27 mouse cellular contexts compared by ENCODE assay signal in genomic region chr9:31117488-31117887, GRCm38 (mm10). TPM values are rescaled to one million over a fixed set of nuclear protein-coding genes. Genes with fewer than 3 reads are reported as not detected.
DNase-seq lines count a peak whose midpoint lies in the region; ATAC-seq and TF ChIP-seq lines count a peak whose summit lies in the region.
"Had no signal": no experiment of that assay in that cellular context is flagged by ENCODE, and none has a peak within 500 bp of the region (broad histone marks: within the 10 kb centered on the region; RNA-seq: fewer than 3 reads in every experiment).

No protein-coding gene starts in this region.

- H3K4me2 ChIP-seq in embryonic facial prominence, embryonic 14.5 days (ENCODE audit: low read depth, low read length): no peak overlapping the region
- no peak overlapping the region for H3K4me2 ChIP-seq in liver, embryonic 12.5 days
- H3K4me2 ChIP-seq: forebrain, embryonic 15.5 days; heart, embryonic 12.5 days; hindbrain, embryonic 13.5 days; limb, embryonic 13.5 days; liver, embryonic 11.5 days; midbrain, embryonic 11.5 days had no signal

- H3K9me3 ChIP-seq in embryonic facial prominence, embryonic 14.5 days (ENCODE audit: control insufficient read depth, low read length): no peaks in the 10 kb centered on the region
- H3K9me3 ChIP-seq in liver, embryonic 12.5 days (replicated peaks): no peaks in the 10 kb centered on the region
- H3K9me3 ChIP-seq: forebrain, embryonic 15.5 days; G1E; heart, embryonic 12.5 days; hindbrain, embryonic 13.5 days; limb, embryonic 13.5 days had no signal

- no peak for TF ChIP-seq CTCF in Patski (IDR thresholded peaks at IDR 0.05)

- H3K27ac ChIP-seq in embryonic facial prominence, embryonic 14.5 days (replicated peaks; ENCODE audit: low read depth, low read length): no peak overlapping the region
- H3K27ac ChIP-seq in liver, embryonic 12.5 days: no peak overlapping the region
- H3K27ac ChIP-seq: forebrain, embryonic 15.5 days; heart, adult 2 months; hindbrain, embryonic 13.5 days; layer of hippocampus, adult 2 months; left cerebral cortex, adult 2 months; limb, embryonic 13.5 days had no signal

- CTCF ChIA-PET in Patski (lab: Charles Lee): interaction anchor here (1.9 kb wide), 1 partner anchor 31 kb away, joined by 5 read pairs; no protein-coding TSS in a partner anchor

- in situ Hi-C loops in Patski (cut with MboI; ENCODE audit: low pct_unique_long_range_greater_than_20kb): no loop called here

- 56% methylated on average over 6 of the region's 6 CpGs for WGBS in embryonic facial prominence, embryonic 14.5 days
- WGBS in liver, embryonic 12.5 days (ENCODE audit: insufficient replicate concordance): 72% methylated on average over 6 of the region's 6 CpGs

- H3K9ac ChIP-seq in embryonic facial prominence, embryonic 14.5 days (ENCODE audit: low read depth, low read length): no peak overlapping the region
- H3K9ac ChIP-seq in liver, embryonic 12.5 days: no peak overlapping the region
- H3K9ac ChIP-seq: forebrain, embryonic 15.5 days; heart, embryonic 12.5 days; hindbrain, embryonic 13.5 days; limb, embryonic 13.5 days; liver, postnatal 0 days had no signal

- 0 out of 2 replicates have a peak, but pooled peaks cover 14% of the 10 kb centered on the region for H3K4me1 ChIP-seq in embryonic facial prominence, embryonic 14.5 days (ENCODE audit: control insufficient read depth, insufficient read depth, low read length)
- H3K4me1 ChIP-seq in liver, embryonic 12.5 days: no peaks in the 10 kb centered on the region

- peak; percentile 31 for DNase-seq in embryo, embryonic 10.5 days (ENCODE audit: low spot score)
- no peak for DNase-seq in embryo, embryonic 10 days (ENCODE audit: low spot score)
- DNase-seq in Patski (ENCODE audit: low read depth, low spot score): no peak
- DNase-seq in embryonic facial prominence, embryonic 14.5 days (ENCODE audit: low spot score): no peak
- DNase-seq in heart, adult 18-20 months: no peak
- no peak for DNase-seq in thymus, postnatal 4 days
- DNase-seq: adrenal gland, postnatal 10 days; cerebellum, adult 9-11 months; gastrocnemius, postnatal 25 days; heart, adult 2 months; heart, postnatal 4 days; kidney, adult 18-20 months; kidney, postnatal 36 days; liver, postnatal 0 days; right cerebral cortex, postnatal 25 days had no signal

- H3K4me3 ChIP-seq in embryonic facial prominence, embryonic 14.5 days (ENCODE audit: low read depth, low read length): no peak overlapping the region
- no peak overlapping the region for H3K4me3 ChIP-seq in liver, embryonic 12.5 days
- H3K4me3 ChIP-seq: forebrain, embryonic 15.5 days; heart, adult 2 months; heart, embryonic 12.5 days; hindbrain, embryonic 13.5 days; layer of hippocampus, adult 2 months; left cerebral cortex, adult 2 months; limb, embryonic 13.5 days had no signal

- peak; percentile 26 for ATAC-seq in Patski
- ATAC-seq in embryonic facial prominence, embryonic 14.5 days (ENCODE audit: low read depth): peak; percentile 60; the same call in 1 of the 2 replicates
- ATAC-seq in liver, embryonic 12.5 days: no peak
- ATAC-seq: activated CD4-positive, CD25-positive, alpha-beta regulatory T cell, adult 4 months; forebrain, embryonic 15.5 days; liver, postnatal 0 days; midbrain, embryonic 16.5 days had no signal

- H3K27me3 ChIP-seq in Patski: peaks cover 6% of the 10 kb centered on the region
- no peaks in the 10 kb centered on the region for H3K27me3 ChIP-seq in embryonic facial prominence, embryonic 14.5 days (replicated peaks; ENCODE audit: control insufficient read depth, insufficient read depth, low read length)
- H3K27me3 ChIP-seq in liver, embryonic 12.5 days (replicated peaks): no peaks in the 10 kb centered on the region
- H3K27me3 ChIP-seq: forebrain, embryonic 15.5 days; heart, embryonic 12.5 days; hindbrain, embryonic 13.5 days; limb, embryonic 13.5 days had no signal

- H3K36me3 ChIP-seq in embryonic facial prominence, embryonic 14.5 days (ENCODE audit: control insufficient read depth, insufficient read depth, low read length): no peaks in the 10 kb centered on the region
- H3K36me3 ChIP-seq in liver, embryonic 12.5 days: no peaks in the 10 kb centered on the region
- H3K36me3 ChIP-seq: forebrain, embryonic 15.5 days; G1E; heart, embryonic 12.5 days; hindbrain, embryonic 13.5 days; limb, embryonic 13.5 days had no signal

- POLR2A ChIA-PET in Patski (lab: Charles Lee): no interaction called here

RNA-seq across cellular contexts. Expression of gene St14, which starts 14.2 kb away (rescaled TPM):
- not detected for polyA plus RNA-seq in Patski (2021)
- polyA plus RNA-seq in embryonic facial prominence, embryonic 14.5 days (2014; fragmentation: Nextera tagmentation; extraction: Ambion mirVana): 12.2 and 13.2 TPM in 2 replicates
- polyA plus RNA-seq in liver, embryonic 12.5 days (2016; fragmentation: Nextera tagmentation; extraction: Ambion mirVana): 0.28 and 0.38 TPM in 2 replicates
- total RNA-seq in heart, adult 18-20 months (2021): under 1 TPM; 0.32 to 0.49 TPM
- polyA plus RNA-seq: G1E had no signal
